Mouse (Mus musculus): ENCODE data around the gene Rnf181.

Gene Rnf181

GRCm38 (mm10) chr6:72329019-72329418, 37.7 kb downstream of the Rnf181 start:
- DNase-seq (ENCODE audit: low read depth, low spot score): no peak

GRCm38 (mm10) chr6:72326274-72326673, 40.5 kb downstream of the Rnf181 start:
- peak; percentile 29 for DNase-seq (ENCODE audit: low read depth, low spot score)

GRCm38 (mm10) chr6:72323786-72324508, 42.8 kb downstream of the Rnf181 start:
- no peak for DNase-seq (ENCODE audit: low read depth, low spot score)

- DNase-seq (ENCODE audit: low read depth, low spot score): no peak
Measured at GRCm38 (mm10) chr6:72322936-72323335, 43.8 kb downstream of the Rnf181 start.

- peak; percentile 2 for DNase-seq (ENCODE audit: low read depth, low spot score)
Measured at GRCm38 (mm10) chr6:72319019-72319418, 47.7 kb downstream of the Rnf181 start.

- DNase-seq (ENCODE audit: low read depth, low spot score): no peak
Measured at GRCm38 (mm10) chr6:72318440-72318839, 48.3 kb downstream of the Rnf181 start.

GRCm38 (mm10) chr6:72316044-72316443, 50.7 kb downstream of the Rnf181 start:
- DNase-seq (ENCODE audit: low read depth, low spot score): no peak

GRCm38 (mm10) chr6:72315384-72315783, 51.4 kb downstream of the Rnf181 start:
- no peak for DNase-seq (ENCODE audit: low read depth, low spot score)

- DNase-seq (ENCODE audit: low read depth, low spot score): no peak
Measured at GRCm38 (mm10) chr6:72313124-72313867, 53.5 kb downstream of the Rnf181 start.

GRCm38 (mm10) chr6:72312198-72312597, 54.6 kb downstream of the Rnf181 start:
- no peak for DNase-seq (ENCODE audit: low read depth, low spot score)

All from A20 (cell line).